Mouse (Mus musculus): ENCODE measurements around the gene Olfr976.
"Not testable (repeated sequence)": the region's sequence is repeated elsewhere in the genome, so short reads cannot be mapped to it uniquely, and the experiment has no call there.

Gene Olfr976

DNA sequence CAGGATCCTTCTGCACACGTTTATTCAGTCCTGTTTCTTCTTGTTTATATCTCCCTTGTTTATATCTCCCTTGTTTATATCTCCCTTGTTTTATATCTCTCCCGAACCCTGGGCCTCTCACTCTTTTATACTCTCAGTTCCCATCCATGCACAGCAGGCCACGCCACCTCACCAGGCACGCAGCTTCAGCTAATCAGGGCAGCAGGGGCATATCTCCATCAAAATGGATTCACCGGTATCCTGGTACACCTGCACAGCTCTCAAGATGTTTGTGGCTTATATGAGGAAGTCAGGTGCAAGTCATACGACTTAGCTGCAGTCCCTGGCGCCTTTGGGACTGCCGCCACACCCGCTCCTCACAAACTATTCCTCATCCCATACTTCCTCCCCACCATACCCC is at the start of gene Olfr976:
Gene Olfr976 (minus strand): TSS at position 101 of the 400 bp plus-strand sequence.
- DNase-seq = not testable (repeated sequence)

GRCm38 (mm10) chr9:40009482-40009881 is 48.5 kb upstream of the Olfr976 start, which contains the start of gene Olfr980:
TSS of gene Olfr980 (minus strand) at chr9:40009582.
- no peak for DNase-seq

DNA sequence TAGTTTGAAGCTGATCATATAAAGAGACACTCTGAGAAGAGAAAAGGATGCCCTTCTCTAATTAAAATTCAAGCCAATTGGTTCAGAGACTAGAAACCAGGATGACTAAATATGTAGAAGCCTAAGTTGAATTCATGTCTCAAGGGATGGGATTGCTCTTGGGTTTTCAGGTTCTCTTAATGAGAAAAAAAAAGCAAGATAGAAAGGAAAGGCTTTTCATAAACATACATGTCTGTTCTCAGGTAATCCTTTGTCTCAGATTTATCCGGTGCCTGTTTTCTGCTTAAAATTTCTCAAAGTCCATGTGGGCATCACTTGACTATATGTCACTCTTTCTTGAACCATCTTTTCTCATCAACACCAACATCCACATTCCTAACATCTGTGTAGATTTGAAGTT is 42.4 kb upstream of the Olfr976 start, which contains the start of gene Olfr979:
Gene Olfr979 (minus strand): TSS at position 101 of the 400 bp plus-strand sequence.
- no peak for DNase-seq

- DNase-seq = no peak
Measured at GRCm38 (mm10) chr9:39991813-39992212, 30.9 kb upstream of the Olfr976 start, which contains the start of gene Olfr978. TSS of gene Olfr978 (plus strand) at chr9:39992113.

DNA sequence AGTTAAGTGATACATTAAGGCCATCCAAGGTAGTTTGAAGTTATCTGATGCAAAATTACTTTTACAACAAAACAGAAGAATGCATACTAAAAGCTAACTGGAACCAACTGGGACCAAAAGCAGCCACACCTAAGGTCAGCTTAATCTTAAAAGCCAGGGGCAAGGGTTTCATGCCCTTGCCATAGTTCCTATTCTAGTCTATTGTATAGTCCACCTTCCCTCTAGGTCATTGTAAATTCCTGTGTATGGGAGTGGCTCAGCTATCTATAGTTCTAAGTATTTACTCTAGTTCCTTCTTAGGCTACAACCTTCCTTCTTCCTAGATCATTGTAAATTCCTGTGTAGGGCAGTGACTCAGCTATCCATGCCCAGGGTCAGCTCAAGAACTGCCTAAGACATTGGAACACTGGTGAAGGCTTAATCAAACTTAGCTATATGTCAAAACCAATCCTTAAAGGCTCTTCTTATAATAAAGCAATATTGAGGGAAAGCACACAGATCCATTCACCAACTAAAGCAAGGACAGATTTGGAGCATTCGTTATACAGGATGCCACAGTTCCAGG is 15.7 kb upstream of the Olfr976 start:
- not testable (repeated sequence) for DNase-seq

- DNase-seq = no peak
Measured at GRCm38 (mm10) chr9:39951946-39952345, 9.0 kb downstream of the Olfr976 start, which contains the start of gene Olfr975. TSS of gene Olfr975 (minus strand) at chr9:39952046.

- no peak for DNase-seq
Measured at GRCm38 (mm10) chr9:39937201-39937600, 23.7 kb downstream of the Olfr976 start, which contains the start of gene Olfr974. TSS of gene Olfr974 (plus strand) at chr9:39937501.

GRCm38 (mm10) chr9:39928837-39929236 is 32.1 kb downstream of the Olfr976 start:
- not testable (repeated sequence) for DNase-seq

DNA sequence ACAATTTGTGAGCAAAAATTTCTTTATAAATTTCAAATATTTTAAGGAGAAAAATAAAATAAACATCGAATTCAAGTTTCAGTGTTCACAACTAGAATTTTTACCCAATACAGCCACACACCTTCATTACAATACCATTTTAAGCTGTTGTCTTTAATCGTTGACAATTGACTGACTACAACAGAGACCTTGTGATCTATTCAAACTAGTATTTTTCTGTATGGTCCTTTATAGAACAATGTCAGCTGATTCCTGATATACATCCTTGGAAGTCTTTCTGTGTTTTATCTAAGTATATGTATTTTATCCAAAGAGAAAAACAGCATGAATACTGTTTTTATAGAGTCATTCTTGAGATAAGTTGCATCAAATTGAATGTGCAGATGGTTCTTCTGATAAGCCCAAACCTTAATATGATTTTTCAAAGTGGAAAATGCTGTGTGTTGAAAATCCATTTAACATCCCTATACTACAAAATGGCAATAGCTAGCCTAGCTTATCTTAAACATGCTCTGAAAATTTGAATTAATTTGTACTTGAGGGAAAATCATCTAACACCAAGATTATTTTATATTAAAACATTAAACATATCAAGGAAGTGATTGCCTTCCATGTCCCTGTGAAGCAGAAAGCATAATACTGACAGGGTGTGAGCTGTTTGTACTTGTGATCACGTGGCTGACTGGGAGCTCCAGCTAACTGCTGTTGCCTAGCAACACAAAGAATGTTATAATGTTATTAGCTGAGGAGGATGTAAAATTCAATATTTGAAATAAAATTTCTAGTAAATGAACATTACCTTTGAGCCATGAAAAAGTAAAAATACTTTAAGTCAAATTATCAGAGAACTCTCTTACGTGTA is 32.7 kb downstream of the Olfr976 start:
- not testable (repeated sequence) for DNase-seq

- no peak for DNase-seq
Measured at GRCm38 (mm10) chr9:39909939-39910338, 51.0 kb downstream of the Olfr976 start.

- DNase-seq = no peak
Measured at GRCm38 (mm10) chr9:39907036-39907435, 53.9 kb downstream of the Olfr976 start, which contains the start of gene Olfr229. TSS of gene Olfr229 (plus strand) at chr9:39907336.

DNA sequence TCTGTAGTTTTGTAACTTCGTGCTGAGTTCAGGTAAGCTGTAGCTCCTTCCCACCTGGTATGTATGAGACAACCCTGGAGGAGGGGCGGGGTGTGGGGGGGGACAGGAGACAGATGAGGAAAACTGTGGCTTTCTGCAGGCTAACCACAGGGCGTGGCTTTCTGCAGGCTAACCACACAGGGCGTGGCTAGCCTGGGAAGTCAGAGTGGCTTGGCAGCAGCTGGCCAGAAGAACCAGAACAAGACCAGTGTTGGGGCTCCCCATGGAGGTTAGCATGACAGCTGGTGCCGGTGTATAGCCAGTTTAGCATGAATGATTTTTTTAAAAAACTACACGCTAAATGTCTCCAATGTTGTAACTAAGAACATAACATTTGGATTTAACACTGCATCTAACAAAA is 55.8 kb downstream of the Olfr976 start:
- DNase-seq = no peak
